Comparison of ENCODE assay signal across 24 mouse cellular contexts in the genomic region with DNA sequence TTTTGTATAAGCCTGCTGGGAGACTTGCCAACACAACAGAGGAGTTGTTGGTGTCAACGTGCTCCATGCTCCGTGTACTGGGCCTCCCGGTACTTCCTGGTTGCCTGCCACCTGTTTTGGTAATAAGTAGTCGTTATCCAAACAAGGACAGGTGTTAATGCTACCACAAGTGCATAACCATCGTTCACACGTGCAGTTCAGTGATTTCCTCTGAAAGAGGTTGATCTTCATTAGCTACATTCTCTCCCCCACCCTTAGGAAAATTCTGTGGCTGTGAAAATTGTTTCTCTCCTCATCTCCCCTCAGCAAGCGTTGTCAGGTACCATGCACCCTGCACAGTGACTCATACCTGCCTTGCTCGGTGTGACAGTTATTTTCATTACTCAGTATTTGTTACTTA. TPM values are rescaled to one million over a fixed set of nuclear protein-coding genes. Genes with fewer than 3 reads are reported as not detected.
A peak's percentile ranks its signal among the peaks of the same experiment; 100 is the strongest.
DNase-seq lines count a peak whose midpoint lies in the region; ATAC-seq and TF ChIP-seq lines count a peak whose summit lies in the region.
"Had no signal": no experiment of that assay in that cellular context is flagged by ENCODE, and none has a peak within 500 bp of the region (broad histone marks: within the 10 kb centered on the region; RNA-seq: fewer than 3 reads in every experiment).

No protein-coding gene starts in this region.

- no peaks in the 10 kb centered on the region for H3K27me3 ChIP-seq in CH12.LX (replicated peaks)
- no peaks in the 10 kb centered on the region for H3K27me3 ChIP-seq in intestine, embryonic 16.5 days (replicated peaks; ENCODE audit: control insufficient read depth, insufficient read depth, low read length)
- H3K27me3 ChIP-seq in stomach, postnatal 0 days (ENCODE audit: control insufficient read depth, insufficient read depth, low read length): no peaks in the 10 kb centered on the region
- H3K27me3 ChIP-seq: forebrain, embryonic 15.5 days; heart, embryonic 15.5 days; limb, embryonic 13.5 days; liver, embryonic 13.5 days had no signal

- DNase-seq in kidney, adult 11 months: peak; percentile 28
- DNase-seq in kidney, postnatal 36 days: no peak
- peak; percentile 46 for DNase-seq in CD4-positive, CD25-positive, alpha-beta regulatory T cell, adult 2 months (ENCODE audit: low read depth, low spot score)
- peak; percentile 22 for DNase-seq in CH12.LX (ENCODE audit: extremely low read depth)
- DNase-seq in stomach, postnatal 0 days (ENCODE audit: low spot score): no peak
- no peak for DNase-seq in right cerebral cortex, postnatal 14 days
- DNase-seq: adrenal gland, postnatal 36 days; cerebellum, adult 2 months; cerebellum, postnatal 36 days; heart, adult 18-20 months; liver, embryonic 13.5 days; lung, embryonic 14.5 days; lung, postnatal 36 days; right cerebral cortex, postnatal 25 days had no signal

- 69% methylated on average over 8 of the region's 8 CpGs for WGBS in intestine, embryonic 16.5 days
- 67% methylated on average over 8 of the region's 8 CpGs for WGBS in stomach, postnatal 0 days

- dilution Hi-C loops in CH12.LX (cut with MboI; ENCODE audit: extremely low pct_ligation_motif_present, extremely low pct_unique_long_range_greater_than_20kb, low sequenced_read_pairs): no loop called here

- TF ChIP-seq EP300 in CH12.LX (IDR thresholded peaks at IDR 0.05; ENCODE audit: low read length): no peak
- TF ChIP-seq EP300 in stomach, postnatal 0 days (optimal IDR thresholded peaks at IDR 0.05): no peak

- in situ Hi-C loops in CH12.LX (cut with MboI; ENCODE audit: low pct_ligation_motif_present, low pct_unique_long_range_greater_than_20kb, low sequenced_read_pairs): no loop called here

- H3K4me1 ChIP-seq in CH12.LX (ENCODE audit: control insufficient read depth in 1 of 2, insufficient read depth in 2 of 2): peaks cover 8 to 70% of the 10 kb centered on the region in 2 experiments
- H3K4me1 ChIP-seq in intestine, embryonic 16.5 days (ENCODE audit: control insufficient read depth, insufficient read depth, low read length): no peaks in the 10 kb centered on the region
- H3K4me1 ChIP-seq in stomach, postnatal 0 days (replicated peaks; ENCODE audit: control insufficient read depth, insufficient read depth): no peaks in the 10 kb centered on the region
- H3K4me1 ChIP-seq: forebrain, embryonic 15.5 days; limb, embryonic 13.5 days had no signal

- ATAC-seq in intestine, embryonic 16.5 days: peak; percentile 57
- ATAC-seq in stomach, postnatal 0 days (ENCODE audit: low FRiP score, low TSS enrichment): no peak
- ATAC-seq: forebrain, embryonic 15.5 days; midbrain, embryonic 16.5 days had no signal

- TF ChIP-seq CTCF in CH12.LX (conservative IDR thresholded peaks at IDR 0.05 in 1 of 2, IDR thresholded peaks at IDR 0.05 in 1 of 2; ENCODE audit: low read depth in 2 of 2, low read length in 2 of 2): no peak
- no peak for TF ChIP-seq CTCF in stomach, postnatal 0 days (IDR thresholded peaks at IDR 0.05; ENCODE audit: low read depth)

- no peaks in the 10 kb centered on the region for H3K9me3 ChIP-seq in CH12.LX (replicated peaks; ENCODE audit: low read length)
- no peaks in the 10 kb centered on the region for H3K9me3 ChIP-seq in intestine, embryonic 16.5 days (ENCODE audit: control insufficient read depth, low read length)
- H3K9me3 ChIP-seq in stomach, postnatal 0 days (ENCODE audit: control insufficient read depth, low read length): no peaks in the 10 kb centered on the region
- H3K9me3 ChIP-seq: forebrain, embryonic 15.5 days; heart, embryonic 15.5 days; limb, embryonic 13.5 days; liver, embryonic 13.5 days had no signal

- no peaks in the 10 kb centered on the region for H3K79me2 ChIP-seq in CH12.LX (replicated peaks; ENCODE audit: control insufficient read depth, extremely low read depth, insufficient read depth, poor library complexity, severe bottlenecking)

- no peak for TF ChIP-seq POLR2A in CH12.LX (IDR thresholded peaks at IDR 0.05; ENCODE audit: low read depth, low read length)

- H3K9ac ChIP-seq in CH12.LX (ENCODE audit: insufficient read depth, low read depth): no peak overlapping the region
- no peak overlapping the region for H3K9ac ChIP-seq in intestine, embryonic 16.5 days (ENCODE audit: low read depth, low read length)
- no peak overlapping the region for H3K9ac ChIP-seq in stomach, postnatal 0 days (ENCODE audit: low read length)
- H3K9ac ChIP-seq: forebrain, embryonic 15.5 days; heart, embryonic 15.5 days; limb, embryonic 13.5 days; liver, embryonic 13.5 days; lung, embryonic 14.5 days had no signal

- H3K27ac ChIP-seq in CH12.LX (ENCODE audit: insufficient read depth, low read depth): no peak overlapping the region
- no peak overlapping the region for H3K27ac ChIP-seq in intestine, embryonic 16.5 days (ENCODE audit: low read length)
- no peak overlapping the region for H3K27ac ChIP-seq in stomach, postnatal 0 days (replicated peaks)
- H3K27ac ChIP-seq: forebrain, embryonic 15.5 days; heart, embryonic 15.5 days; kidney, postnatal 0 days; limb, embryonic 13.5 days; liver, embryonic 13.5 days had no signal

- no peak overlapping the region for H3K4me2 ChIP-seq in CH12.LX (ENCODE audit: insufficient read depth, low read depth, poor library complexity, severe bottlenecking)
- H3K4me2 ChIP-seq in intestine, embryonic 16.5 days (ENCODE audit: low read depth, low read length): no peak overlapping the region
- no peak overlapping the region for H3K4me2 ChIP-seq in stomach, postnatal 0 days (replicated peaks; ENCODE audit: low read depth)
- H3K4me2 ChIP-seq: forebrain, embryonic 15.5 days; heart, embryonic 15.5 days; limb, embryonic 13.5 days; liver, embryonic 13.5 days; lung, embryonic 14.5 days had no signal

- no peak overlapping the region for H3K4me3 ChIP-seq in CH12.LX (replicated peaks in 1 of 3; ENCODE audit: low read depth in 2 of 3, low read length in 2 of 3, poor library complexity in 1 of 3)
- H3K4me3 ChIP-seq in intestine, embryonic 16.5 days (ENCODE audit: low read length): no peak overlapping the region
- no peak overlapping the region for H3K4me3 ChIP-seq in stomach, postnatal 0 days (ENCODE audit: low read depth, low read length)
- H3K4me3 ChIP-seq: forebrain, embryonic 15.5 days; heart, embryonic 15.5 days; limb, embryonic 13.5 days; liver, embryonic 13.5 days had no signal

- no peak for TF ChIP-seq RAD21 in CH12.LX (IDR thresholded peaks at IDR 0.05; ENCODE audit: low read depth, low read length)

- peaks cover 11 to 76% of the 10 kb centered on the region in 2 experiments for H3K36me3 ChIP-seq in CH12.LX (replicated peaks in 1 of 2; ENCODE audit: control insufficient read depth in 1 of 2, insufficient read depth in 1 of 2, low read length in 1 of 2)
- H3K36me3 ChIP-seq in intestine, embryonic 16.5 days (ENCODE audit: control insufficient read depth, insufficient read depth, low read length): 0 out of 2 replicates have a peak, but pooled peaks cover 3% of the 10 kb centered on the region
- H3K36me3 ChIP-seq in stomach, postnatal 0 days (ENCODE audit: control insufficient read depth, insufficient read depth, low read length): peaks cover 1% of the 10 kb centered on the region; the same call in 1 of the 2 replicates

TF ChIP-seq in CH12.LX, 34 proteins besides CTCF, POLR2A, EP300 and RAD21:
- no peak for TF ChIP-seq JUND (conservative IDR thresholded peaks at IDR 0.05; ENCODE audit: low read depth, low read length)
- no peak for TF ChIP-seq RCOR1 (conservative IDR thresholded peaks at IDR 0.05; ENCODE audit: low read depth, low read length)
- no peak for TF ChIP-seq MAZ (IDR thresholded peaks at IDR 0.05; ENCODE audit: low read depth, low read length)
- peak; percentile 41 for TF ChIP-seq BHLHE40 (IDR thresholded peaks at IDR 0.05; ENCODE audit: low read depth, low read length)
- no peak for TF ChIP-seq USF1 (IDR thresholded peaks at IDR 0.05; ENCODE audit: low read depth, low read length)

RNA-seq across cellular contexts. Expression of a gene that starts 34.5 kb away (rescaled TPM):
- total RNA-seq in CH12.LX (2012; rRNA removed): 3.6 and 4.0 TPM in 2 replicates
- 16.2 and 16.3 TPM in 2 replicates for total RNA-seq in CH12.LX (2014; rRNA removed)
- 8.3 and 8.7 TPM in 2 replicates for polyA plus RNA-seq in CH12.LX (2012; ENCODE audit: insufficient read length, low read depth)
- polyA plus RNA-seq in intestine, embryonic 16.5 days (2015; fragmentation: Nextera tagmentation; extraction: Ambion mirVana): 3.7 and 4.1 TPM in 2 replicates
- 1.8 and 2.0 TPM in 2 replicates for polyA plus RNA-seq in stomach, postnatal 0 days (2015; fragmentation: Nextera tagmentation; extraction: Ambion mirVana)

RNA-seq across cellular contexts. Expression of a gene that starts 35.0 kb away (rescaled TPM):
- total RNA-seq in CH12.LX (2012; rRNA removed): not detected in 2 replicates
- total RNA-seq in CH12.LX (2014; rRNA removed): not detected in 2 replicates
- polyA plus RNA-seq in CH12.LX (2012; ENCODE audit: insufficient read length, low read depth): not detected in 2 replicates
- not detected in 2 replicates for polyA plus RNA-seq in intestine, embryonic 16.5 days (2015; fragmentation: Nextera tagmentation; extraction: Ambion mirVana)
- not detected in 2 replicates for polyA plus RNA-seq in stomach, postnatal 0 days (2015; fragmentation: Nextera tagmentation; extraction: Ambion mirVana)
- total RNA-seq: adrenal gland, postnatal 36 days; heart, adult 18-20 months; hematopoietic stem cell, adult 5-6 weeks; layer of hippocampus, adult 18-20 months; MEL had no signal
- polyA plus RNA-seq: forebrain, embryonic 15.5 days; heart, embryonic 15.5 days; kidney, postnatal 0 days; limb, embryonic 13.5 days; liver, embryonic 13.5 days; lung, embryonic 14.5 days; midbrain, embryonic 16.5 days; stomach, embryonic 16.5 days had no signal

Comparison
In these comparisons a context has a peak if more than half of its experiments do, and no peak if none do; other contexts are left out.
1. DNase-seq: peak in kidney, adult 11 months (single experiment), CD4-positive, CD25-positive, alpha-beta regulatory T cell, adult 2 months (single experiment) and CH12.LX (single experiment); none in kidney, postnatal 36 days (0 of 2), stomach, postnatal 0 days (single experiment) and right cerebral cortex, postnatal 14 days (single experiment).